Mouse (Mus musculus) MEL (cell line): ENCODE measurements at regions not wholly inside any gene's neighbourhood (a gene's known extent, or its start where the extent isn't known, plus 50 kb on each side); places are given as distances from the start of the nearest gene placed in this dataset.

ENCODE experiments used
- DNase-seq: peaks from one replicate; pipeline ENCODE4 v3.0.0; 2011; ENCODE audit warnings: low read depth, low spot score
- H3K27ac ChIP-seq: 2 replicates; pipeline ENCODE4 v1.5.1; 2012; ENCODE audit warnings: low read depth, mild to moderate bottlenecking, control low read depth, low read length, moderate library complexity; ENCODE audit not compliant: control insufficient read depth
- H3K27me3 ChIP-seq, 2 experiments: fragments of 150-350 bp in 1 of 2; sonication (generic) in 1 of 2; 2 replicates each; pipeline ENCODE4 v1.6.1; 2012; ENCODE audit warnings: low read length in 2 of 2, mild to moderate bottlenecking in 2 of 2, improper control_type of control experiment in 1 of 2, moderate library complexity in 1 of 2; ENCODE audit not compliant: insufficient read depth in 2 of 2, control insufficient read depth in 1 of 2
- H3K36me3 ChIP-seq, 2 experiments: 2 replicates each; pipeline ENCODE4 v1.6.1; 2012 to 2014; ENCODE audit warnings: low read length in 2 of 2, improper control_type of control experiment in 1 of 2, inconsistent platforms in 1 of 2, mild to moderate bottlenecking in 1 of 2; ENCODE audit not compliant: insufficient read depth in 2 of 2, control insufficient read depth in 1 of 2
- H3K4me1 ChIP-seq, 2 experiments: fragments of 150-350 bp in 1 of 2; sonication (generic) in 1 of 2; 2 replicates each; pipeline ENCODE4 v1.6.1; 2012; ENCODE audit warnings: low read length in 2 of 2, improper control_type of control experiment in 1 of 2, mild to moderate bottlenecking in 1 of 2; ENCODE audit not compliant: insufficient read depth in 2 of 2, control insufficient read depth in 1 of 2
- H3K4me3 ChIP-seq, 2 experiments: fragments of 150-350 bp in 1 of 2; sonication (generic) in 1 of 2; 2 replicates each; pipeline ENCODE4 v1.5.1; 2012; ENCODE audit warnings: low read depth in 2 of 2, low read length in 2 of 2, mild to moderate bottlenecking in 2 of 2, moderate library complexity in 2 of 2, control low read depth in 1 of 2, improper control_type of control experiment in 1 of 2; ENCODE audit not compliant: control insufficient read depth in 1 of 2, insufficient read depth in 1 of 2
- H3K79me2 ChIP-seq: 2 replicates; pipeline ENCODE4 v1.6.1; 2012; ENCODE audit warnings: mild to moderate bottlenecking, low read length, moderate library complexity; ENCODE audit not compliant: control insufficient read depth, poor library complexity, insufficient read depth
- H3K9ac ChIP-seq: 2 replicates; pipeline ENCODE4 v1.6.1; 2012; ENCODE audit warnings: low read depth, mild to moderate bottlenecking, control low read depth, low read length, moderate library complexity; ENCODE audit not compliant: control insufficient read depth, poor library complexity, severe bottlenecking
- H3K9me3 ChIP-seq: fragments of 150-350 bp; sonication (generic); replicated peaks from 2 replicates; pipeline ENCODE4 v1.6.1; 2012; ENCODE audit warnings: mild to moderate bottlenecking, low read length, improper control_type of control experiment, moderate library complexity; ENCODE audit not compliant: insufficient read depth
- BHLHE40 ChIP-seq: IDR thresholded peaks from 2 replicates; pipeline ENCODE4 v1.6.1; 2012; ENCODE audit warnings: low read depth, mild to moderate bottlenecking, inconsistent platforms, low read length, improper control_type of control experiment, borderline replicate concordance
- CHD1 ChIP-seq: IDR thresholded peaks from 2 replicates; pipeline ENCODE4 v1.6.1; 2012; ENCODE audit warnings: low read depth, mild to moderate bottlenecking, inconsistent platforms, low read length, improper control_type of control experiment
- E2F4 ChIP-seq: IDR thresholded peaks from 2 replicates; pipeline ENCODE4 v1.6.1; 2011; ENCODE audit warnings: low read depth, low read length, improper control_type of control experiment, borderline replicate concordance
- ELF1 ChIP-seq: IDR thresholded peaks from 2 replicates; pipeline ENCODE4 v1.6.1; 2014; ENCODE audit warnings: low read depth, mild to moderate bottlenecking, inconsistent platforms, low read length, improper control_type of control experiment, moderate library complexity
- EP300 ChIP-seq, 2 experiments: IDR thresholded peaks; 2 replicates each; pipeline ENCODE4 v1.6.1; 2011; ENCODE audit warnings: improper control_type of control experiment in 2 of 2, low read length in 2 of 2, low read depth in 1 of 2, mild to moderate bottlenecking in 1 of 2
- ETS1 ChIP-seq: IDR thresholded peaks from 2 replicates; pipeline ENCODE4 v1.6.1; 2012; ENCODE audit warnings: low read depth, mild to moderate bottlenecking, inconsistent platforms, low read length, improper control_type of control experiment, moderate library complexity
- GABPA ChIP-seq: IDR thresholded peaks from 2 replicates; pipeline ENCODE4 v1.6.1; 2012; ENCODE audit warnings: low read depth, mild to moderate bottlenecking, inconsistent platforms, low read length, improper control_type of control experiment, moderate library complexity
- MAFK ChIP-seq: IDR thresholded peaks from 2 replicates; pipeline ENCODE4 v1.6.1; 2011; ENCODE audit warnings: low read depth, mild to moderate bottlenecking, low read length, improper control_type of control experiment, borderline replicate concordance
- MAX ChIP-seq: IDR thresholded peaks from 2 replicates; pipeline ENCODE4 v1.6.1; 2011; ENCODE audit warnings: low read length, improper control_type of control experiment
- MAZ ChIP-seq: IDR thresholded peaks from 2 replicates; pipeline ENCODE4 v1.6.1; 2012; ENCODE audit warnings: low read depth, mild to moderate bottlenecking, inconsistent platforms, low read length, improper control_type of control experiment
- MXI1 ChIP-seq: IDR thresholded peaks from 2 replicates; pipeline ENCODE4 v1.6.1; 2011; ENCODE audit warnings: mild to moderate bottlenecking, low read depth, low read length, improper control_type of control experiment
- MYB ChIP-seq: IDR thresholded peaks from 2 replicates; pipeline ENCODE4 v1.6.1; 2011; ENCODE audit warnings: mild to moderate bottlenecking, low read depth, low read length, improper control_type of control experiment
- NELFE ChIP-seq: IDR thresholded peaks from 2 replicates; pipeline ENCODE4 v1.6.1; 2011; ENCODE audit warnings: low read depth, low read length, improper control_type of control experiment
- POLR2A ChIP-seq, 2 experiments: IDR thresholded peaks; 2 replicates each; pipeline ENCODE4 v1.6.1; 2011 to 2012; ENCODE audit warnings: low read length in 2 of 2, mild to moderate bottlenecking in 2 of 2, control low read depth in 1 of 2, improper control_type of control experiment in 1 of 2, low read depth in 1 of 2, moderate library complexity in 1 of 2; ENCODE audit not compliant: control insufficient read depth in 1 of 2, insufficient read depth in 1 of 2, poor library complexity in 1 of 2
- SIN3A ChIP-seq: IDR thresholded peaks from 2 replicates; pipeline ENCODE4 v1.6.1; 2012; ENCODE audit warnings: low read length, improper control_type of control experiment, inconsistent platforms
- TAL1 ChIP-seq: IDR thresholded peaks from 2 replicates; pipeline ENCODE4 v1.6.1; 2012; ENCODE audit warnings: mild to moderate bottlenecking, inconsistent platforms, low read length, moderate library complexity, mixed read lengths
- TCF12 ChIP-seq: IDR thresholded peaks from 2 replicates; pipeline ENCODE4 v1.6.1; 2014; ENCODE audit warnings: low read depth, mild to moderate bottlenecking, inconsistent platforms, low read length, improper control_type of control experiment, moderate library complexity
- USF2 ChIP-seq, 2 experiments: IDR thresholded peaks; 2 replicates each; pipeline ENCODE4 v1.6.1; 2011 to 2012; ENCODE audit warnings: improper control_type of control experiment in 2 of 2, low read length in 2 of 2, borderline replicate concordance in 1 of 2, inconsistent platforms in 1 of 2, low read depth in 1 of 2, mild to moderate bottlenecking in 1 of 2; ENCODE audit not compliant: insufficient read depth in 1 of 2
- ZKSCAN1 ChIP-seq: IDR thresholded peaks from 2 replicates; pipeline ENCODE4 v1.6.1; 2012; ENCODE audit warnings: low read depth, mild to moderate bottlenecking, inconsistent platforms, low read length, improper control_type of control experiment, moderate library complexity
- ZMIZ1 ChIP-seq: IDR thresholded peaks from 2 replicates; pipeline ENCODE4 v1.6.1; 2012; ENCODE audit warnings: low read depth, mild to moderate bottlenecking, inconsistent platforms, low read length, improper control_type of control experiment, moderate library complexity
- ZNF384 ChIP-seq: IDR thresholded peaks from 2 replicates; pipeline ENCODE4 v1.6.1; 2012; ENCODE audit warnings: low read depth, mild to moderate bottlenecking, inconsistent platforms, low read length, improper control_type of control experiment

DNA sequence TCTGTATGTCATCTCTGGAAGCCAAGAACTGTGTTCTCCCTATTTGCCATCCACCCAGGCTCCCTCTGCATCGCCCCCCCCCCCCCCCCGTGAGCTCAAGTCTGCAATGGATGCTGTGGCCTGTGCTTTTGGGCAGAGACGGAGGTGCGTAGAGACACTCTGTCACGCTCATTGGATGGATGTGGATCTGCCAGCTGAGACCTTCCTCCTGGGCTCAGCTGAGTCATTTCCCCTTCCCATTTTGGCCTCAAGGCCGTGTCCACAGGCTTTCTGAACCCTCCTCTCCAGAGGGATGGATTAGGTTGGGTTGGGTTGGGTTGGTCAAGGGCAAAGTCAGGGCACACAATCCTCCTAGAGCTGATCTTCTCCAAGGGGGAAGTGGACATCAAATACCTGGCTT lies 72.9 kb upstream of the Sulf2 start:
- no peak for TF ChIP-seq CHD1
- TF ChIP-seq POLR2A (IDR thresholded peaks at IDR 0.05; ENCODE audit: control insufficient read depth in 1 of 2, insufficient read depth in 1 of 2, low read depth in 1 of 2, low read length in 2 of 2, poor library complexity in 1 of 2): no peak
- no peak for TF ChIP-seq BHLHE40
- TF ChIP-seq ELF1: no peak
- TF ChIP-seq MAX: no peak
- TF ChIP-seq ETS1: no peak
- TF ChIP-seq ZNF384: no peak
- no peak for TF ChIP-seq GABPA
- no peak for TF ChIP-seq ZMIZ1
- no peak for TF ChIP-seq E2F4
- no peak for TF ChIP-seq SIN3A
- TF ChIP-seq TAL1: no peak
- no peak for TF ChIP-seq MXI1
- TF ChIP-seq EP300 (IDR thresholded peaks at IDR 0.05; ENCODE audit: low read depth in 1 of 2, low read length in 2 of 2): no peak
- TF ChIP-seq USF2 (IDR thresholded peaks at IDR 0.05; ENCODE audit: borderline replicate concordance in 1 of 2, insufficient read depth in 1 of 2, low read depth in 1 of 2, low read length in 2 of 2): no peak
- TF ChIP-seq MYB: no peak
- TF ChIP-seq NELFE: no peak
- TF ChIP-seq TCF12: no peak
- no peak for TF ChIP-seq MAZ
- TF ChIP-seq MAFK: no peak
- Histone ChIP-seq H3K9ac (no peak overlapping the region), H3K4me1 (no peaks in the 10 kb centered on the region), H3K27ac (no peak overlapping the region), H3K9me3 (no peaks in the 10 kb centered on the region), H3K4me3 (no peak overlapping the region), H3K36me3 (no peaks in the 10 kb centered on the region), H3K27me3 (no peaks in the 10 kb centered on the region), H3K79me2 (no peaks in the 10 kb centered on the region)
- no peak for DNase-seq

DNA sequence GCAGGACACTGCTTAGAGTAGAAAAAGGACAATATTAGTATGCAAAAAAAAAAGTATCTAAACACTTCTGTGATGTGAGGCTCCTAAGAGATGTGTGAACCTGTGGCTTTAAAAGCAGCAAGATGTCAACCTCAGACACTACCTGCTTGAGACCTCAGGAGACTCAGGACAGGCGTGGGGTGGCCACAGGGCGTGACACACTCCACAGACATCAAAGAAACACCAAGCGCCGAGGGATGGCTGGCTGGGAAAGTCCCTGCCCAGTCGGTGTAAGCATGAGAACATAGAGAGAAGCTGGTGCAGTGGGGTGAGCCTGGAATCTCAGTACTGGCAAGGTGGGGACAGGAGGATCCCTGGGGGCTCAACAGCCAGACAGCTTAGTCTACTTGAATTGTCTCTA lies 72.0 kb upstream of the Sulf2 start:
- no peaks in the 10 kb centered on the region for H3K79me2 ChIP-seq
- no peak for DNase-seq
- H3K27ac ChIP-seq: no peak overlapping the region
- no peaks in the 10 kb centered on the region for H3K9me3 ChIP-seq
- no peaks in the 10 kb centered on the region for H3K36me3 ChIP-seq
- H3K4me3 ChIP-seq: no peak overlapping the region
- H3K4me1 ChIP-seq: no peaks in the 10 kb centered on the region
- no peak for TF ChIP-seq ZMIZ1
- no peak for TF ChIP-seq E2F4
- TF ChIP-seq ZKSCAN1: no peak
- no peak for TF ChIP-seq EP300 (IDR thresholded peaks at IDR 0.05; ENCODE audit: low read depth in 1 of 2, low read length in 2 of 2)
- H3K27me3 ChIP-seq: no peaks in the 10 kb centered on the region
- no peak overlapping the region for H3K9ac ChIP-seq
